13 mouse cellular contexts compared by ENCODE assay signal in the genomic region with DNA sequence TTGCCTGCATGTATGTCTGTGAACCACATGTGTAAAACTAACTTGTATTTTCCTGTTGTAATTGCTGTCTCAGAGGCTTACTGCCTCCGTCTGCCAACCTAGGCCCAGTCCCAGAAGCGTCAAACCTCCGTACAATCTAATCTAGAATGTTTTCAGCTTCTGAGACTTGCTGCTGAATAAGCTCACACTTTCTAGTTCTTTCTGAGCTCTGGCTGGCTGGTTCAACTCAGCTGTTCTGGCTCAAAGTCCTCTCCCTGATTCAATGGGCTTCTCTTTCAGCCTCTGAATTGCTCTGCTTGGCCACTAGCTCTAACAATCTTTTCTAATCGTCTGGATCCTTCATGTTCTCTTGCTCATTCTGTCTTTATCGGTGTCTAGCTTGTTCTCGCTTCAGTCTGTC.
"Had no signal": no experiment of that assay in that cellular context is flagged by ENCODE, and none has a peak within 500 bp of the region (broad histone marks: within the 10 kb centered on the region; RNA-seq: fewer than 3 reads in every experiment).

No protein-coding gene starts in this region.

- H3K4me3 ChIP-seq: limb, embryonic 15.5 days; liver, embryonic 15.5 days; megakaryocyte, embryonic 14.5 days; midbrain, embryonic 15.5 days; neural tube, embryonic 12.5 days had no signal

- H3K27me3 ChIP-seq: limb, embryonic 15.5 days; liver, embryonic 15.5 days; megakaryocyte, embryonic 14.5 days; midbrain, embryonic 15.5 days; neural tube, embryonic 12.5 days had no signal

- DNase-seq: kidney, postnatal 25 days; layer of hippocampus, postnatal 36 days; lung, embryonic 14.5 days; lung, postnatal 14 days; thymus, postnatal 14 days had no signal

- H3K9me3 ChIP-seq: limb, embryonic 15.5 days; liver, embryonic 15.5 days; midbrain, embryonic 15.5 days; neural tube, embryonic 12.5 days had no signal

- H3K36me3 ChIP-seq: limb, embryonic 15.5 days; liver, embryonic 15.5 days; midbrain, embryonic 15.5 days; neural tube, embryonic 12.5 days had no signal

- H3K4me2 ChIP-seq: limb, embryonic 15.5 days; liver, embryonic 15.5 days; lung, embryonic 14.5 days; midbrain, embryonic 11.5 days; midbrain, embryonic 15.5 days; neural tube, embryonic 12.5 days had no signal

- H3K9ac ChIP-seq: limb, embryonic 15.5 days; liver, embryonic 15.5 days; lung, embryonic 14.5 days; midbrain, embryonic 15.5 days; neural tube, embryonic 12.5 days had no signal

- H3K27ac ChIP-seq: limb, embryonic 15.5 days; liver, embryonic 15.5 days; macrophage; midbrain, embryonic 15.5 days; neural tube, embryonic 12.5 days; stomach, postnatal 0 days had no signal

- ATAC-seq: midbrain, embryonic 15.5 days had no signal
